Mouse (Mus musculus): ENCODE results near the gene Bcl11b. TPM values are rescaled to one million over a fixed set of nuclear protein-coding genes. Genes with fewer than 3 reads are reported as not detected.

Gene Bcl11b
- 50.9 and 86.5 TPM in 2 replicates for polyA plus RNA-seq (2012; rRNA removed)

GRCm38 (mm10) chr12:108003483-108003882 lies at the start of gene Bcl11b:
Bcl11b (minus strand) TSS chr12:108003602.

Other genes with a start within 250 kb of the Bcl11b start
- 76.2 and 77.7 TPM in 2 replicates for gene Setd3, start 175.7 kb upstream of the Bcl11b start, polyA plus RNA-seq (2012; rRNA removed)
- 22.0 and 24.9 TPM in 2 replicates for gene Ccnk, start 176.0 kb upstream of the Bcl11b start, polyA plus RNA-seq (2012; rRNA removed)